Mouse (Mus musculus): Measurements from ENCODE around the gene Omt2b. TPM values are rescaled to one million over a fixed set of nuclear protein-coding genes. Genes with fewer than 3 reads are reported as not detected.
"Not testable (repeated sequence)": the region's sequence is repeated elsewhere in the genome, so short reads cannot be mapped to it uniquely, and the experiment has no call there.

Omt2b gene
- polyA plus RNA-seq (2012; rRNA removed), result not detected in 2 replicates
- not detected in 2 replicates for polyA plus RNA-seq (2014; fragmentation: Nextera tagmentation; extraction: Ambion mirVana)

- H3K9ac ChIP-seq (ENCODE audit: low read depth, low read length, severe bottlenecking); ATAC-seq (ENCODE audit: low FRiP score, low read depth); H3K36me3 ChIP-seq (ENCODE audit: control insufficient read depth, insufficient read depth, low read length); H3K4me2 ChIP-seq (replicated peaks; ENCODE audit: low read depth, low read length, severe bottlenecking); H3K9me3 ChIP-seq (ENCODE audit: control insufficient read depth, low read length); H3K27ac ChIP-seq (replicated peaks; ENCODE audit: low read depth, low read length); DNase-seq (ENCODE audit: low spot score); H3K4me1 ChIP-seq (ENCODE audit: control insufficient read depth, insufficient read depth, low read length); H3K4me3 ChIP-seq (replicated peaks; ENCODE audit: low read length); H3K27me3 ChIP-seq (ENCODE audit: control insufficient read depth, insufficient read depth, low read length): not testable (repeated sequence)
- 100% methylated on average over 1 of the region's 1 CpGs for WGBS
These were observed at the start of gene Omt2b for GRCm38 (mm10) chr9:78327289-78327688. Omt2b (plus strand) TSS chr9:78327589.

GRCm38 (mm10) chr9:78282002-78282711 lies 45.2 kb upstream of the Omt2b start:
- not testable (repeated sequence) for DNase-seq (ENCODE audit: low spot score); H3K4me2 ChIP-seq (replicated peaks; ENCODE audit: low read depth, low read length, severe bottlenecking); H3K27ac ChIP-seq (replicated peaks; ENCODE audit: low read depth, low read length); ATAC-seq (ENCODE audit: low FRiP score, low read depth); H3K9ac ChIP-seq (ENCODE audit: low read depth, low read length, severe bottlenecking); H3K4me3 ChIP-seq (replicated peaks; ENCODE audit: low read length); H3K9me3 ChIP-seq (ENCODE audit: control insufficient read depth, low read length); H3K36me3 ChIP-seq (ENCODE audit: control insufficient read depth, insufficient read depth, low read length); H3K27me3 ChIP-seq (ENCODE audit: control insufficient read depth, insufficient read depth, low read length); H3K4me1 ChIP-seq (ENCODE audit: control insufficient read depth, insufficient read depth, low read length)
- 76% methylated on average over 3 of the region's 4 CpGs for WGBS

GRCm38 (mm10) chr9:78289063-78289462 lies 38.3 kb upstream of the Omt2b start:
- not testable (repeated sequence) for H3K4me3 ChIP-seq (replicated peaks; ENCODE audit: low read length)
- no CpG with 5 or more reads among the region's 1 CpGs for WGBS

GRCm38 (mm10) chr9:78289723-78290122 lies 37.7 kb upstream of the Omt2b start, which contains the start of gene Gm10639:
Gm10639 (plus strand) TSS chr9:78289923.
- H3K4me3 ChIP-seq (replicated peaks; ENCODE audit: low read length); H3K9me3 ChIP-seq (ENCODE audit: control insufficient read depth, low read length); H3K27ac ChIP-seq (replicated peaks; ENCODE audit: low read depth, low read length); DNase-seq (ENCODE audit: low spot score); ATAC-seq (ENCODE audit: low FRiP score, low read depth); H3K4me1 ChIP-seq (ENCODE audit: control insufficient read depth, insufficient read depth, low read length); H3K9ac ChIP-seq (ENCODE audit: low read depth, low read length, severe bottlenecking); H3K36me3 ChIP-seq (ENCODE audit: control insufficient read depth, insufficient read depth, low read length); H3K4me2 ChIP-seq (replicated peaks; ENCODE audit: low read depth, low read length, severe bottlenecking); H3K27me3 ChIP-seq (ENCODE audit: control insufficient read depth, insufficient read depth, low read length): not testable (repeated sequence)
- 85% methylated on average over 3 of the region's 3 CpGs for WGBS

More at GRCm38 (mm10) chr9:78289063-78289462, 38.3 kb upstream of the Omt2b start:
- not testable (repeated sequence) for H3K9me3 ChIP-seq (ENCODE audit: control insufficient read depth, low read length); H3K27ac ChIP-seq (replicated peaks; ENCODE audit: low read depth, low read length); H3K9ac ChIP-seq (ENCODE audit: low read depth, low read length, severe bottlenecking); H3K4me1 ChIP-seq (ENCODE audit: control insufficient read depth, insufficient read depth, low read length); DNase-seq (ENCODE audit: low spot score); H3K36me3 ChIP-seq (ENCODE audit: control insufficient read depth, insufficient read depth, low read length); H3K4me2 ChIP-seq (replicated peaks; ENCODE audit: low read depth, low read length, severe bottlenecking); H3K27me3 ChIP-seq (ENCODE audit: control insufficient read depth, insufficient read depth, low read length); ATAC-seq (ENCODE audit: low FRiP score, low read depth)

- ATAC-seq (ENCODE audit: low FRiP score, low read depth); DNase-seq (ENCODE audit: low spot score); H3K9me3 ChIP-seq (ENCODE audit: control insufficient read depth, low read length); H3K4me2 ChIP-seq (replicated peaks; ENCODE audit: low read depth, low read length, severe bottlenecking); H3K4me3 ChIP-seq (replicated peaks; ENCODE audit: low read length); H3K9ac ChIP-seq (ENCODE audit: low read depth, low read length, severe bottlenecking); H3K27ac ChIP-seq (replicated peaks; ENCODE audit: low read depth, low read length); H3K36me3 ChIP-seq (ENCODE audit: control insufficient read depth, insufficient read depth, low read length); H3K4me1 ChIP-seq (ENCODE audit: control insufficient read depth, insufficient read depth, low read length); H3K27me3 ChIP-seq (ENCODE audit: control insufficient read depth, insufficient read depth, low read length): not testable (repeated sequence)
- WGBS, result 57% methylated on average over 8 of the region's 8 CpGs
These were observed 34.9 kb upstream of the Omt2b start for GRCm38 (mm10) chr9:78292462-78292861.

GRCm38 (mm10) chr9:78293683-78294082 lies 33.7 kb upstream of the Omt2b start:
- H3K4me3 ChIP-seq (replicated peaks; ENCODE audit: low read length); DNase-seq (ENCODE audit: low spot score); H3K9me3 ChIP-seq (ENCODE audit: control insufficient read depth, low read length); ATAC-seq (ENCODE audit: low FRiP score, low read depth); H3K4me2 ChIP-seq (replicated peaks; ENCODE audit: low read depth, low read length, severe bottlenecking); H3K27ac ChIP-seq (replicated peaks; ENCODE audit: low read depth, low read length); H3K27me3 ChIP-seq (ENCODE audit: control insufficient read depth, insufficient read depth, low read length); H3K9ac ChIP-seq (ENCODE audit: low read depth, low read length, severe bottlenecking); H3K36me3 ChIP-seq (ENCODE audit: control insufficient read depth, insufficient read depth, low read length); H3K4me1 ChIP-seq (ENCODE audit: control insufficient read depth, insufficient read depth, low read length): not testable (repeated sequence)
- WGBS, result 70% methylated on average over 1 of the region's 1 CpGs

- not testable (repeated sequence) for H3K4me1 ChIP-seq (ENCODE audit: control insufficient read depth, insufficient read depth, low read length); ATAC-seq (ENCODE audit: low FRiP score, low read depth); H3K27me3 ChIP-seq (ENCODE audit: control insufficient read depth, insufficient read depth, low read length); H3K9ac ChIP-seq (ENCODE audit: low read depth, low read length, severe bottlenecking); H3K27ac ChIP-seq (replicated peaks; ENCODE audit: low read depth, low read length); H3K36me3 ChIP-seq (ENCODE audit: control insufficient read depth, insufficient read depth, low read length); H3K4me2 ChIP-seq (replicated peaks; ENCODE audit: low read depth, low read length, severe bottlenecking); H3K4me3 ChIP-seq (replicated peaks; ENCODE audit: low read length); DNase-seq (ENCODE audit: low spot score); H3K9me3 ChIP-seq (ENCODE audit: control insufficient read depth, low read length)
- 68% methylated on average over 4 of the region's 7 CpGs for WGBS
These were observed 32.6 kb upstream of the Omt2b start for GRCm38 (mm10) chr9:78294781-78295180.

GRCm38 (mm10) chr9:78296089-78296488 lies 31.3 kb upstream of the Omt2b start:
- ATAC-seq (ENCODE audit: low FRiP score, low read depth) (0 out of 2 replicates have a peak, but pooled peaks have one; percentile 30), DNase-seq (ENCODE audit: low spot score) (peak; percentile 51)
- H3K4me1 ChIP-seq (ENCODE audit: control insufficient read depth, insufficient read depth, low read length); H3K9me3 ChIP-seq (ENCODE audit: control insufficient read depth, low read length); H3K4me3 ChIP-seq (replicated peaks; ENCODE audit: low read length); H3K27ac ChIP-seq (replicated peaks; ENCODE audit: low read depth, low read length); H3K9ac ChIP-seq (ENCODE audit: low read depth, low read length, severe bottlenecking); H3K27me3 ChIP-seq (ENCODE audit: control insufficient read depth, insufficient read depth, low read length); H3K4me2 ChIP-seq (replicated peaks; ENCODE audit: low read depth, low read length, severe bottlenecking); H3K36me3 ChIP-seq (ENCODE audit: control insufficient read depth, insufficient read depth, low read length): not testable (repeated sequence)
- 10% methylated on average over 6 of the region's 6 CpGs for WGBS
